Mouse (Mus musculus): Measurements from ENCODE around the gene Rras. TPM values are rescaled to one million over a fixed set of nuclear protein-coding genes. Genes with fewer than 3 reads are reported as not detected.

Gene Rras
- polyA plus RNA-seq, 1 experiment, result 43.4 TPM

DNA sequence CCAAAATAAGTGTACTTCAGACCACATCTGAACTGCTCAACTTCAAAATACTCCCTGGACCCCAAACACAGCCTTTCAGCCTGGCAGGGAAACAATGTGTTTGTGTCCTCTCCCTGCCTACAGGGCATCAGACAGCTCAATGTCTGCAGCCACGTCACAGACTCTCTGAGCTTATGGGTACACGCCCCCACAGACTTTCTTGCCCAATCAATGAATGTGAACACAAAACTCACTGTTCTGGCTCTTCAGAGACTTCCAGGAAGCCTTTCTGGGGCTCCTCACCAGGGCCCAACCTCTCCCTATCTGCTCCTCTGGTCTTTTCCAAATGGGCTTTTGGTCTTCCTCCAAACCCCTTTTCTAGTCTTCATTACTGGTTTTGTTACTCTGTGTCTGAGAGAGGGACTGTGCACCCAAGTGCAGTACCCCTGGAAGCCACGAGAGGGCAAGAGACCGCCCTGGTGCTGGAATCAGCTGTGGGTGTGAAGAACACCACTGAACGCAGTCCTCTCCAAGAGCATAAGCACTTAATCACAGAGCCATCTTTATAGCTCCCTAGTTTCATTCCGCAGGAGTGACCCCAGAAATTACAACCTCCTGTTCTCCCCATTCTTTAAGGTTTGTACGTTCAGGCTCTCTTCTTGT, 20.1 kb downstream of the Rras start:
- TF ChIP-seq CTCF (IDR thresholded peaks at IDR 0.05; ENCODE audit: control insufficient read depth, insufficient read depth, insufficient replicate concordance, low read depth, low read length) (peak; percentile 65; the same call in 1 of the 2 replicates), POLR2A (IDR thresholded peaks at IDR 0.05; ENCODE audit: control insufficient read depth, low read depth, low read length) (no peak)
- no peak overlapping the region for H3K4me3 ChIP-seq (ENCODE audit: control insufficient read depth, low read depth, low read length)
- H3K27ac ChIP-seq (ENCODE audit: control insufficient read depth, insufficient read depth, low read depth, low read length), result no peak overlapping the region
- no peaks in the 10 kb centered on the region for H3K27me3 ChIP-seq (ENCODE audit: control insufficient read depth, insufficient read depth, low read length)
- no peaks in the 10 kb centered on the region for H3K36me3 ChIP-seq (ENCODE audit: control insufficient read depth, insufficient read depth, low read length)
- H3K4me1 ChIP-seq (ENCODE audit: control insufficient read depth, insufficient read depth, low read length), result no peaks in the 10 kb centered on the region

GRCm38 (mm10) chr7:45038411-45038810, 20.6 kb downstream of the Rras start:
- H3K4me3 ChIP-seq (ENCODE audit: control insufficient read depth, low read depth, low read length), result no peak overlapping the region
- H3K27me3 ChIP-seq (ENCODE audit: control insufficient read depth, insufficient read depth, low read length), result no peaks in the 10 kb centered on the region
- H3K4me1 ChIP-seq (ENCODE audit: control insufficient read depth, insufficient read depth, low read length), result no peaks in the 10 kb centered on the region
- no peak overlapping the region for H3K27ac ChIP-seq (ENCODE audit: control insufficient read depth, insufficient read depth, low read depth, low read length)
- no peaks in the 10 kb centered on the region for H3K36me3 ChIP-seq (ENCODE audit: control insufficient read depth, insufficient read depth, low read length)
- TF ChIP-seq POLR2A (IDR thresholded peaks at IDR 0.05; ENCODE audit: control insufficient read depth, low read depth, low read length) (no peak), CTCF (IDR thresholded peaks at IDR 0.05; ENCODE audit: control insufficient read depth, insufficient read depth, insufficient replicate concordance, low read depth, low read length) (no peak)

- no peaks in the 10 kb centered on the region for H3K36me3 ChIP-seq (ENCODE audit: control insufficient read depth, insufficient read depth, low read length)
These were observed 23.1 kb downstream of the Rras start for GRCm38 (mm10) chr7:45040851-45041250.

DNA sequence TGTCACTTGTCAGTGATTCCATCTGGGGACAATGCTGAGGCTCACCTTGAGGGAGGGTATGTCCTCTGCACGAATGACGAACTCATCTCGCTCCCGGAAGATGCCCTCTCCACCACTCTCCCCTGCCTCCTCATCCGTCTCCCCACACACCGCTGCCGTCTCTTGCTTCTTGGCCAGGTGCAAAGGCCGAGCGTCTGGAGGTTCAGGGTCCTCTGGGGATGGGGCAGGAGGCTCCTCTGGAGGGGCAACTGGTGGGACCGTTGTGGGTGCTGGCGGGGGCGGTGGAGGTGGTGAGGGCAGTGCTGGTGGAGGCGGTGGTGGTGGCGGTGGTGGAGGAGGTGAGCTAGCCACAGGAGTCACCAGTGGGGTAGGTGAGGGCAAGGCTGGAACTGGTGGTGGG, 25.5 kb downstream of the Rras start:
- Histone ChIP-seq H3K27me3 (ENCODE audit: control insufficient read depth, insufficient read depth, low read length) (no peaks in the 10 kb centered on the region), H3K36me3 (ENCODE audit: control insufficient read depth, insufficient read depth, low read length) (no peaks in the 10 kb centered on the region), H3K4me3 (ENCODE audit: control insufficient read depth, low read depth, low read length) (no peak overlapping the region), H3K4me1 (ENCODE audit: control insufficient read depth, insufficient read depth, low read length) (no peaks in the 10 kb centered on the region), H3K27ac (ENCODE audit: control insufficient read depth, insufficient read depth, low read depth, low read length) (no peak overlapping the region)
- no peak for TF ChIP-seq CTCF (IDR thresholded peaks at IDR 0.05; ENCODE audit: control insufficient read depth, insufficient read depth, insufficient replicate concordance, low read depth, low read length)
- TF ChIP-seq POLR2A (IDR thresholded peaks at IDR 0.05; ENCODE audit: control insufficient read depth, low read depth, low read length), result no peak

More at GRCm38 (mm10) chr7:45040851-45041250, 23.1 kb downstream of the Rras start:
- Histone ChIP-seq H3K4me3 (ENCODE audit: control insufficient read depth, low read depth, low read length) (no peak overlapping the region), H3K27ac (ENCODE audit: control insufficient read depth, insufficient read depth, low read depth, low read length) (no peak overlapping the region), H3K4me1 (ENCODE audit: control insufficient read depth, insufficient read depth, low read length) (no peaks in the 10 kb centered on the region), H3K27me3 (ENCODE audit: control insufficient read depth, insufficient read depth, low read length) (no peaks in the 10 kb centered on the region)
- no peak for TF ChIP-seq POLR2A (IDR thresholded peaks at IDR 0.05; ENCODE audit: control insufficient read depth, low read depth, low read length)
- no peak for TF ChIP-seq CTCF (IDR thresholded peaks at IDR 0.05; ENCODE audit: control insufficient read depth, insufficient read depth, insufficient replicate concordance, low read depth, low read length)

GRCm38 (mm10) chr7:45045741-45046140, 28.0 kb downstream of the Rras start:
- Histone ChIP-seq H3K36me3 (ENCODE audit: control insufficient read depth, insufficient read depth, low read length) (no peaks in the 10 kb centered on the region), H3K4me1 (ENCODE audit: control insufficient read depth, insufficient read depth, low read length) (no peaks in the 10 kb centered on the region; the same call in none of the 2 replicates), H3K27me3 (ENCODE audit: control insufficient read depth, insufficient read depth, low read length) (no peaks in the 10 kb centered on the region), H3K27ac (ENCODE audit: control insufficient read depth, insufficient read depth, low read depth, low read length) (no peak overlapping the region), H3K4me3 (ENCODE audit: control insufficient read depth, low read depth, low read length) (no peak overlapping the region)
- TF ChIP-seq CTCF (IDR thresholded peaks at IDR 0.05; ENCODE audit: control insufficient read depth, insufficient read depth, insufficient replicate concordance, low read depth, low read length) (no peak), POLR2A (IDR thresholded peaks at IDR 0.05; ENCODE audit: control insufficient read depth, low read depth, low read length) (no peak)

- no peak overlapping the region for H3K4me3 ChIP-seq (ENCODE audit: control insufficient read depth, low read depth, low read length)
These were observed 29.1 kb downstream of the Rras start for GRCm38 (mm10) chr7:45046853-45047350.

GRCm38 (mm10) chr7:45047491-45047890, 29.7 kb downstream of the Rras start:
- Histone ChIP-seq H3K4me3 (ENCODE audit: control insufficient read depth, low read depth, low read length) (no peak overlapping the region), H3K27me3 (ENCODE audit: control insufficient read depth, insufficient read depth, low read length) (no peaks in the 10 kb centered on the region), H3K36me3 (ENCODE audit: control insufficient read depth, insufficient read depth, low read length) (no peaks in the 10 kb centered on the region), H3K4me1 (ENCODE audit: control insufficient read depth, insufficient read depth, low read length) (peaks cover 15% of the 10 kb centered on the region), H3K27ac (ENCODE audit: control insufficient read depth, insufficient read depth, low read depth, low read length) (no peak overlapping the region)
- TF ChIP-seq CTCF (IDR thresholded peaks at IDR 0.05; ENCODE audit: control insufficient read depth, insufficient read depth, insufficient replicate concordance, low read depth, low read length) (no peak), POLR2A (IDR thresholded peaks at IDR 0.05; ENCODE audit: control insufficient read depth, low read depth, low read length) (no peak)

More at GRCm38 (mm10) chr7:45046853-45047350, 29.1 kb downstream of the Rras start:
- Histone ChIP-seq H3K27ac (ENCODE audit: control insufficient read depth, insufficient read depth, low read depth, low read length) (no peak overlapping the region), H3K36me3 (ENCODE audit: control insufficient read depth, insufficient read depth, low read length) (no peaks in the 10 kb centered on the region), H3K4me1 (ENCODE audit: control insufficient read depth, insufficient read depth, low read length) (peaks cover 9% of the 10 kb centered on the region), H3K27me3 (ENCODE audit: control insufficient read depth, insufficient read depth, low read length) (no peaks in the 10 kb centered on the region)
- TF ChIP-seq POLR2A (IDR thresholded peaks at IDR 0.05; ENCODE audit: control insufficient read depth, low read depth, low read length) (no peak), CTCF (IDR thresholded peaks at IDR 0.05; ENCODE audit: control insufficient read depth, insufficient read depth, insufficient replicate concordance, low read depth, low read length) (no peak)
